Mouse (Mus musculus) heart, adult 2 months (tissue): ENCODE results near the gene Dusp8. TPM values are rescaled to one million over a fixed set of nuclear protein-coding genes. Genes with fewer than 3 reads are reported as not detected.
A peak's percentile ranks its signal among the peaks of the same experiment; 100 is the strongest.
"Not testable (repeated sequence)": the region's sequence is repeated elsewhere in the genome, so short reads cannot be mapped to it uniquely, and the experiment has no call there.

Experiments used
- DNase-seq, 2 experiments: peaks; one replicate each; pipeline ENCODE4 v3.0.0; 2021
- H3K27ac ChIP-seq: fragments of 200-600 bp; 2 replicates; pipeline ENCODE4 v1.8.1; 2022
- H3K27me3 ChIP-seq: fragments of 200-500 bp; 2 replicates; pipeline ENCODE4 v1.6.1; 2012; ENCODE audit warnings: mild to moderate bottlenecking, low read length, inconsistent platforms, mixed read lengths; ENCODE audit not compliant: control insufficient read depth, insufficient read depth
- H3K36me3 ChIP-seq: fragments of 200-500 bp; 2 replicates; pipeline ENCODE4 v1.6.1; 2012; ENCODE audit warnings: low read length, inconsistent platforms; ENCODE audit not compliant: control insufficient read depth, insufficient read depth
- H3K4me1 ChIP-seq: fragments of 200-500 bp; 2 replicates; pipeline ENCODE4 v1.6.1; 2011; ENCODE audit warnings: low read length; ENCODE audit not compliant: control insufficient read depth, insufficient read depth
- H3K4me3 ChIP-seq: fragments of 200-600 bp; 2 replicates; pipeline ENCODE4 v1.8.1; 2022
- H3K79me2 ChIP-seq: fragments of 200-500 bp; replicated peaks from 2 replicates; pipeline ENCODE4 v1.6.1; 2012; ENCODE audit warnings: mild to moderate bottlenecking, inconsistent platforms, low read length, moderate library complexity, mixed read lengths; ENCODE audit not compliant: control insufficient read depth, insufficient read depth
- H3K9ac ChIP-seq: fragments of 200-500 bp; 2 replicates; pipeline ENCODE4 v1.6.1; 2012; ENCODE audit warnings: low read depth, mild to moderate bottlenecking, control low read depth, inconsistent platforms, low read length, mixed read lengths
- CTCF ChIP-seq: fragments of 200-600 bp; IDR thresholded peaks from 2 replicates; pipeline ENCODE4 v1.8.1; 2022; ENCODE audit warnings: antibody characterized with exemption, mild to moderate bottlenecking, moderate library complexity
- EP300 ChIP-seq: fragments of 200-500 bp; IDR thresholded peaks from 2 replicates; pipeline ENCODE4 v1.6.1; 2011; ENCODE audit warnings: low read depth, low read length, control low read depth; ENCODE audit not compliant: insufficient read depth
- POLR2A ChIP-seq: fragments of 200-500 bp; IDR thresholded peaks from 2 replicates; pipeline ENCODE4 v1.6.1; 2011; ENCODE audit warnings: mild to moderate bottlenecking, low read depth, low read length, control low read depth; ENCODE audit not compliant: insufficient read depth
- WGBS: fragments of 180-500 bp; shearing (Covaris S2); methylation state at CpG from one replicate; pipeline ENCODE4 v1.1.7; 2018; 5-methylcytosine and 5-hydroxymethylcytosine counted together
- intact Hi-C: fragments of 180-260 bp; cut with DNase I; formaldehyde crosslinking; loops from one replicate; pipeline ENCODE4 v1.15.1; 2025
- long read RNA-seq: library from polyadenylated mRNA; stranded (forward); transcript quantifications from one replicate; pipeline ENCODE4 v2.0.0, GENCODE M21; 2021
- polyA plus RNA-seq: library from polyadenylated mRNA; depleted of rRNA; stranded (reverse); fragments of >200 nt; gene quantifications from 2 replicates; pipeline ENCODE4 v1.2.3, GENCODE M21; 2012; rRNA removed
- total RNA-seq, 2 experiments: library from RNA; stranded (reverse); gene quantifications; 2 replicates each; pipeline ENCODE4 v1.2.3; 2021

Dusp8 gene
- total RNA-seq = 10 to 100 TPM; 37.4 to 43.2 TPM
- 31.4 and 38.4 TPM in 2 replicates for polyA plus RNA-seq
- long read RNA-seq, full-length matches to known transcripts = 3 of 13 reads
- long read RNA-seq, partial matches to known transcripts = 9 of 13 reads
- long read RNA-seq, other reads (novel, unspliced or antisense) = 1 of 13 reads

DNA sequence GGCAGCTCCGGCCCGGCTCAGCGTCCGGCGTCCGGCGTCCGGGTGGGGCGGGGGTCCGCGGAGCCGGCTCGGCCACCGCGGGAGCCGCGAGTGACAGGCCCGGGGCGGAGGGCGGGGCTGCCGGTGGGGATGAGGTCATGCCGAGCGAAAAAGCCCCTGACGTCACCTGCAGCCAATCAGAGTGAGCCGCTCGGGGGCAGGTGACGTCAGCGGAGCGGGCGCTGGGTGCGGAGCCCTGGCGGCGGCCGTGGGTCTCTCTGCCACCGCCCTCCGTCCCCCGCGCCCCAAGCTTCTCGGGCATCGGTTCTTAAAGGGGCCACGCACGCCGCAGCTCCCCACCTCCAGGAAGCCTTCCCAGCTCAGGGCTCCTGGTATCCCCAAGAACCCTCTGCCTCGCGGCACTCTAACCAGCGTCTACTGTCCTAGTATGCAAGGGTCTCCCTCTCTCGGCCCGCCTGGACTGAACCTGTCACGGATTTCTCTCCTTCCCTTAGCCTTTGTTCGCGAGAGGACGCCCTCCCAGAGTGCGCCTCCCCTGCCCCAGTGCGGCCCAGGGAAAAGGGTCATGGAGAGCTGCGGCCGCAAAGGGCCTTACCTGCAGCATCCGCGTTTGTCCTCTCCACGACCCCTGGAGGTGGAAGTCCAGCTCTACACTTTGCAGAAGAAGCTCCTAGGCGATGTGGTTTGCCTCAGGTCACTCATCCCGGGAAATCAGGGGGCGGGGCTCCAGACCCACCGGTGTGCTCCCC lies at the start of gene Dusp8:
Gene Dusp8 (minus strand): TSS at position 661 of the 749 bp plus-strand sequence.
- intact Hi-C loops = loop anchor here (5.0 kb wide), 2 partner anchors 33 to 148 kb away; partner anchors contain the start of genes Brsk2 and Mob2
- no peaks in the 10 kb centered on the region for H3K79me2 ChIP-seq
- H3K36me3 ChIP-seq = no peaks in the 10 kb centered on the region
- peaks cover 21% of the 10 kb centered on the region for H3K4me1 ChIP-seq
- TF ChIP-seq POLR2A (no peak), CTCF (peak; percentile 49; the same call in 1 of the 2 replicates), EP300 (no peak)
- 2% methylated on average over 57 of the region's 63 CpGs for WGBS
- H3K27ac ChIP-seq = peak within 1 kb of the TSS; percentile 98
- H3K9ac ChIP-seq = peak within 1 kb of the TSS; percentile 99
- H3K27me3 ChIP-seq = no peaks in the 10 kb centered on the region
- H3K4me3 ChIP-seq = peak within 1 kb of the TSS; percentile 98
- peak; percentile 96 for DNase-seq

DNA sequence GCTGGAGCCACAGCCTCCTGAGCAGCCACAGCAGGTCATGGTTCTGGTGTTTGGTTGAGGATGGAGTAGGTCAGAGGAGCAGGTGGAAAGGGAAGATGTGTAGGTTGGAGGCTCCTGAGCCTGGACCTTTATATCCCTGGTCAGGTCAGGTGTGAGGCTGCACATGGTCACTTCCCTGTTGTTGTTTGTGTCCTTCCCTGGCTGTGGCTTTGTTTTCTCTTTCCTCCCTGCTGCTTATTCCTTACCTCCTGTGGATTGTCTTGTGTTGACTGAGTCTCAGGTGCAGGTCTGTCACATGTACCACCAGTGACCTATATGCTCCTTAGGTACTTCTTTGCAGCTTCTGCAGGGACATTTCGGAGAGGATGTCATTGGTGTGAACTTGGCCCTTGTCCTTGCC lies 48.9 kb upstream of the Dusp8 start, which contains the start of gene Gm45337:
Gene Gm45337 (minus strand): TSS at position 101 of the 400 bp plus-strand sequence.
- Histone ChIP-seq H3K79me2 (no peaks in the 10 kb centered on the region), H3K4me1 (peaks cover 1% of the 10 kb centered on the region; the same call in 1 of the 2 replicates)

DNA sequence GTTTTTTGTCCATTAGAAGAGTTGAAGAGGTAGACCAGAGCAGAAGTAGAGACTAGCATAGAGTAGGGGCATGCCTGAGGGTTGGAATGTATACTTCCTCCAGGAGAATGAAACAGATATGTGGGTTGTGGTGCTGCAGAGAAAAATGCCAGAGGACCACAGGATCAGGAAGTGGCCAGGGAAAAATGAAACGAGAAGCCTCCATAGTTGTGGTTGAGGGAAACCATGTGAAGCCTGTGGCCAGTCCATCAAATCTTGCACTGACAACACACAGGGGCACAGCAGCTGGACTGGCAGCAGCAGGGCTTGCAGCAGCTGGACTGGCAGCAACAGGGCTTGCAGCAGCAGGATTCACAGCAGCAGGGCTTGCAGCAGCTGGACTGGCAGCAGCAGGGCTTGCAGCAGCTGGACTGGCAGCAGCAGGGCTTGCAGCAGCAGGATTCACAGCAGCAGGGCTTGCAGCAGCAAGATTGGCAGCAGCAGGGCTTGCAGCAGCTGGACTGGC lies 47.9 kb upstream of the Dusp8 start:
- not testable (repeated sequence) for H3K9ac ChIP-seq, H3K27me3 ChIP-seq, H3K27ac ChIP-seq, DNase-seq, H3K4me1 ChIP-seq, H3K79me2 ChIP-seq, H3K4me3 ChIP-seq, H3K36me3 ChIP-seq
- 7% methylated on average over 1 of the region's 1 CpGs for WGBS
- intact Hi-C loops = loop anchor here (2.0 to 10.0 kb wide), 2 partner anchors 59 to 105 kb away; no protein-coding TSS in a partner anchor

More for the DNA sequence above, 48.9 kb upstream of the Dusp8 start, which contains the start of gene Gm45337:
- Histone ChIP-seq H3K36me3 (no peaks in the 10 kb centered on the region), H3K4me3 (no peak within 1 kb of the TSS), H3K27me3 (no peaks in the 10 kb centered on the region), H3K9ac (no peak within 1 kb of the TSS), H3K27ac (no peak within 1 kb of the TSS)
- DNase-seq = no peak
- intact Hi-C loops = loop anchor here (2.0 to 10.0 kb wide), 2 partner anchors 60 to 104 kb away; no protein-coding TSS in a partner anchor
- TF ChIP-seq EP300 = no peak
- TF ChIP-seq CTCF = no peak
- WGBS = 68% methylated on average over 1 of the region's 1 CpGs

DNA sequence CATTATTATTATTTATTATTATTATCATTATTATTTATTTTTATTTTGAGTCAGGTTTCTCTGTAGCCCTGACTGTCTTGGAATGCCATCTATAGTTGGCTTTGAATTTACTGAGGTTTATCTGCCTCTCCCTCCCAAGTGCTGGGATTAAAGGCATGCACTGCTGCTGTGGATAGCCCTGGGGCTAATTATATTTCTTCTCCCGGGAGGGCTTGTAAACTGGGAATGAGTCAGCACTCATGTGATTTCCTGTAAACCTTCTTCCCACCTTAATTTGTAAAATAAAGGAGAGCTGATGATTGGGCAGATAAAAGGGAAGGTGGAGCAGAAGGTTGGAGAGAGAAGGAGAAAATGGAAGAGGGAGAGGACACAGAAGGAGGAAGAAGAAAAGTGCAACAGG lies 45.1 kb upstream of the Dusp8 start:
- no peaks in the 10 kb centered on the region for H3K79me2 ChIP-seq
- peaks cover 1% of the 10 kb centered on the region; the same call in 1 of the 2 replicates for H3K4me1 ChIP-seq
- no peak for TF ChIP-seq EP300
- TF ChIP-seq CTCF = no peak
- TF ChIP-seq POLR2A = no peak
- H3K9ac ChIP-seq = no peak overlapping the region
- no peaks in the 10 kb centered on the region for H3K36me3 ChIP-seq
- no peak for DNase-seq
- no peak overlapping the region for H3K4me3 ChIP-seq
- H3K27ac ChIP-seq = no peak overlapping the region
- no peaks in the 10 kb centered on the region for H3K27me3 ChIP-seq
- intact Hi-C loops = loop anchor here (10.0 kb wide), 1 partner anchor 56 kb away; no protein-coding TSS in a partner anchor
- 2% methylated on average over 1 of the region's 1 CpGs for WGBS

DNA sequence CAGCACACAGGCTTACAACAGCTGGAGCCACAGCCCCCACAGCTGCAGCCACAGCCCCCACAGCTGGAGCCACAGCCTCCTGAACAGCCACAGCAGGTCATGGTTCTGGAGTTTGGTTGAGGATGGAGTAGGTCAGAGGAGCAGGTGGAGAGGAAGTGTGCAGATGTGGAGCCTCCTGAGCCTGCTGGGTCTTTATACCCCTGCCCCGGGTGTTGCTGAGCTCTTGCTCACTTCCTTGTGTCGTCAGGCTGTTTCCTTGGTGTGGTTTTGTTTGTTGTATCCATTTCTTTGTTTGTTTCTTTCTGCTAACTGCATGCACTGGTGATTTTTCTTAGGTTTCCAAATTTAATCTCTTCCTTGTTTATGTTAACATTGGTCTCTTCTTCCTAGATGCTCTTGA lies 40.3 kb upstream of the Dusp8 start, which contains the start of gene Gm39115:
Gene Gm39115 (minus strand): TSS at position 101 of the 400 bp plus-strand sequence.
- H3K4me1 ChIP-seq, H3K27ac ChIP-seq, H3K79me2 ChIP-seq, H3K9ac ChIP-seq, intact Hi-C loops, H3K4me3 ChIP-seq, H3K36me3 ChIP-seq, DNase-seq, H3K27me3 ChIP-seq: not testable (repeated sequence)
- WGBS = 25% methylated on average over 2 of the region's 2 CpGs
